Mouse (Mus musculus): ENCODE measurements around the gene Soga1.

DNA sequence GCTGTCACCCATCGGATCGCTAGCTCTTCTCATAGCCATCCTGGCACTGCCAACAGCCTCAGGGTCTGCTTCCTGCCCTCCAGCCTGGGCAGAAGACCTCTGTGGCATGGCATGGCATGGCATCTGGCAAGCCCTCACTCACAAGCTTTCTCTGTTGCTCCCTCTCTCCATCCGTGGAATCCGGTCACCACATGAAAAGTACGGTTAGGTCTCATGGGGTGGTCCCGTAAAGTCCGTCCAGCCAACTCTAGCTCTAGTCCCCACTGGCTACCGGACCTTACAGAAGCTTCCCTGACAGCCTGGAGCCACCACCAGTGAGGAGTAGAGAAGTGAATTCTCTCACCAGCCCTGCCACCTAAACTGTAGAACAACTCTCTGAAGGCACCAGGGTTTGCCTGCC, 2.3 kb upstream of the Soga1 start:
- TF ChIP-seq MAFK (IDR thresholded peaks at IDR 0.05; ENCODE audit: insufficient read depth, low read depth, low read length) (no peak), CHD2 (IDR thresholded peaks at IDR 0.05; ENCODE audit: low read depth, low read length) (no peak), HCFC1 (IDR thresholded peaks at IDR 0.05; ENCODE audit: borderline replicate concordance, insufficient read depth, low read length) (no peak)

Data from ES-E14 (cell line).